Mouse (Mus musculus): ENCODE measurements around the gene Siah1b. TPM values are rescaled to one million over a fixed set of nuclear protein-coding genes. Genes with fewer than 3 reads are reported as not detected.

Gene Siah1b
- polyA plus RNA-seq, 1 experiment from 2014 or later: 24.2 TPM

DNA sequence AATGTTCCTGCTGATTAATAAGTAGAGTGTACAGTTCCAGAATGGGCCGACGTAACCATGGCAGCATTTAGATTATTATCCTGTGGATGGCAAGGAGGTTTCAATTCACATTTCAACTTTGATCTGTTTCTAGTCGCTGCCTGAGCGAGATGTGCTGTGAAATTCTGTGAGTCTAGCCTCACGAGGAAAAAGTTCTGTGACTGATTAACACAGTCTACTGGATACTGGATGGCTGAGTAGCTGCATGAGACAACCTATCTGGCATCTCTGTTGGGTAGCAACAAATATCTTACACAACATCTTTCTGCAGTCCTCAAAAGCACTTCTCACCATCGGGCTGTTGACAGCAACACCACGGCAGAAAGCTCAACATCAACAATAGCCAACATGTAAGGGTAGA, 43.8 kb downstream of the Siah1b start:
- ATAC-seq (ENCODE audit: insufficient number of reproducible peaks, low FRiP score): no peak
- Histone ChIP-seq H3K9ac (no peak overlapping the region), H3K27ac (ENCODE audit: poor library complexity, severe bottlenecking) (no peak overlapping the region), H3K4me2 (no peak overlapping the region), H3K4me1 (replicated peaks) (no peaks in the 10 kb centered on the region), H3K27me3 (replicated peaks) (no peaks in the 10 kb centered on the region), H3K4me3 (no peak overlapping the region), H3K36me3 (no peaks in the 10 kb centered on the region), H3K9me3 (replicated peaks) (no peaks in the 10 kb centered on the region)
- 69% methylated on average over 7 of the region's 7 CpGs for WGBS

DNA sequence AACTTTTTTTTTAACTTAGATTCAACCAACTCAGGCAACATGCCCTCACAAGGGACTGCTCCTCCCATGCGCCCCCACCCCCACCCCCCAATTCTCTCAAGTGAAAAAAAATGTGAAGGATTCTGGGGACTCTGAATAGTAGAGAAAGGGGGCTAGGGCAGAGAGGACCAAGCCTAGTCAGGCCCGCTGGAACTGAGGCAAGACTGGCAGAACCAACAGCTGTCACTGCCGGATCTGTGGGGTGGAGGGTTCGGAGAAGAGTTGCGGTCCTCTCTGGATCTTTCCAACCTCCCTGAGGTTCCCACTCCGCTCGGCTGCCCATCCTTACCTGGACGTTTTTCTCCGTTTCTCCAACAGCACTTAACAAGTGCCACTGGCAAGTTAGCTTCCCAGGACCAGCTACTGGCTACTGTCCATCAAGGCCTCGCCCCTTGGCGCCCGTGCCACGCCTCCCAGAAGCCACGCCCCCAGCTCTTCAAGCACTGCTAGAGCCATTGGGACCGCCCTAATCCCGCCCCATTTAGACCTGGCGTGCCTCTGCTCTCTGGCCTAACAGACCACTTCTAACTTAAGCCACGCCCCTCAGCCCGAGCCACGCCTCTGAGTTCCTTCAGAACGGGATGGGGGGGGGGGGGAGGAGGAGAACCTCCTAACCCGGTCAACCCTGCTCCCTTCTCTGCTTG, 48.5 kb downstream of the Siah1b start, which contains the start of gene Car5b:
TSS of gene Car5b (minus strand) at position 391 of the 683 bp plus-strand sequence.
- peak within 1 kb of the TSS; percentile 45 for H3K4me3 ChIP-seq
- peak within 1 kb of the TSS; percentile 78 for H3K4me2 ChIP-seq
- H3K36me3 ChIP-seq: no peaks in the 10 kb centered on the region
- no peak within 1 kb of the TSS for H3K27ac ChIP-seq (ENCODE audit: poor library complexity, severe bottlenecking)
- H3K9me3 ChIP-seq (replicated peaks): no peaks in the 10 kb centered on the region
- no peaks in the 10 kb centered on the region for H3K27me3 ChIP-seq (replicated peaks)
- 11% methylated on average over 22 of the region's 22 CpGs for WGBS
- H3K9ac ChIP-seq: no peak within 1 kb of the TSS
- peak; percentile 94 for ATAC-seq (ENCODE audit: insufficient number of reproducible peaks, low FRiP score)
- H3K4me1 ChIP-seq (replicated peaks): no peaks in the 10 kb centered on the region

Other genes with a start within 250 kb of the Siah1b start
- 23.7 and 24.9 TPM in 2 replicates for gene Ap1s2, start 167.5 kb downstream of the Siah1b start, polyA plus RNA-seq (2016; fragmentation: Nextera tagmentation; extraction: Ambion mirVana)
- gene Zrsr2, start 117.8 kb downstream of the Siah1b start, polyA plus RNA-seq (2016; fragmentation: Nextera tagmentation; extraction: Ambion mirVana): 46.9 and 52.8 TPM in 2 replicates
- 0.19 and 0.26 TPM in 2 replicates for gene Car5b, start 48.5 kb downstream of the Siah1b start, polyA plus RNA-seq (2016; fragmentation: Nextera tagmentation; extraction: Ambion mirVana)
- gene Cltrn, start 12.3 kb upstream of the Siah1b start, polyA plus RNA-seq (2016; fragmentation: Nextera tagmentation; extraction: Ambion mirVana): not detected in 2 replicates
- 0.17 and 0.18 TPM in 2 replicates for gene Ace2, start 62.8 kb upstream of the Siah1b start, polyA plus RNA-seq (2016; fragmentation: Nextera tagmentation; extraction: Ambion mirVana)
- gene Bmx, start 181.7 kb upstream of the Siah1b start, polyA plus RNA-seq (2016; fragmentation: Nextera tagmentation; extraction: Ambion mirVana): 8.7 and 8.8 TPM in 2 replicates
- gene Pir, start 192.9 kb upstream of the Siah1b start, polyA plus RNA-seq (2016; fragmentation: Nextera tagmentation; extraction: Ambion mirVana): 9.2 and 9.9 TPM in 2 replicates